Mouse (Mus musculus): Measurements from ENCODE around the gene Rbm33.

Rbm33 gene

DNA sequence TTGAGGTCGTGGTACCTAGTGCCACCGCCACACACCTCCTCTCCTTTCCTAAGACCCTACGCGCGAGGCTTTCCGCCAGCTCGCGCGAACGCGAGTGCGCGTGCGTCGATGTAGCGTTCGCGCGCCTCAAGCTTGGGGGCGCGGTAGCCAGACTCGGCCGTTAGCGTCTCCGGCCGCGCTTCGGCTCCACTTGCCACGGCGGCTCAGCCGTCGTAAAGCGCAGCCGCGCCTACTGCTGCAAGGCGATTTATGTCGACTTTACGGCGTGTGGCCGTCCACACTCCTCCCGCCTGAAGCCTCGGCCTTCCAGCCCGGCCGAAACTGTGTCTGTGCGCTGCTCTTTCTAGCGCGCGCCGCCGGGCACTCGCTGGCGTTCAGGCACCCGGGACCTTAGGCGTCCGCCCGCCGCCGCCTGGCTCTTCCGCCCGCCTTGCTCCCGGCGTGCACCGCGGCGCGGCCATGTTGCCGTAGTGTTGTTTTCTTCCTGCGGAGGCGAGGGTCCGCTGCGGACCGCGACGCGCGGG, at the start of gene Rbm33:
Rbm33 (plus strand) TSS at position 400 of the 524 bp plus-strand sequence.
- DNase-seq: peak; percentile 83 to 84

DNA sequence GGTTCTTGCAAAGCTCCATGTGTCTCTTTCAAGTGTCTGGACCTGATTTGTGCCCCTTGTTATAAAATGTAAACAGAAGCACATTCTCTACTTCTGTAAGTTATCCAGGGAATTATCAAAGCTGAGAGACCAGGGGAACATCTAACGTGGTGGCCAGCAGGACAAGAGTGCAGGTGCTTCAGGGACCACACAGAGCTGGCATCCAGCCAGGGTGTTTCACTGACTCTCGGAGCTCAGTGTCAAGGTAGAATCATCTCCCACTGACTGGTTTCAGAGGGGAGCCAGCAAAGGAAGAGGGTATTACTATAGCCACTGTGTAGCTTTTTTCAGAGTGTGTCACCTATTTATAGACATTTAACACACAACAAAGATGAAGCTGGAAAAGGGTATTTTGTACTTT, 49.3 kb upstream of the Rbm33 start:
- no peak for DNase-seq

DNA sequence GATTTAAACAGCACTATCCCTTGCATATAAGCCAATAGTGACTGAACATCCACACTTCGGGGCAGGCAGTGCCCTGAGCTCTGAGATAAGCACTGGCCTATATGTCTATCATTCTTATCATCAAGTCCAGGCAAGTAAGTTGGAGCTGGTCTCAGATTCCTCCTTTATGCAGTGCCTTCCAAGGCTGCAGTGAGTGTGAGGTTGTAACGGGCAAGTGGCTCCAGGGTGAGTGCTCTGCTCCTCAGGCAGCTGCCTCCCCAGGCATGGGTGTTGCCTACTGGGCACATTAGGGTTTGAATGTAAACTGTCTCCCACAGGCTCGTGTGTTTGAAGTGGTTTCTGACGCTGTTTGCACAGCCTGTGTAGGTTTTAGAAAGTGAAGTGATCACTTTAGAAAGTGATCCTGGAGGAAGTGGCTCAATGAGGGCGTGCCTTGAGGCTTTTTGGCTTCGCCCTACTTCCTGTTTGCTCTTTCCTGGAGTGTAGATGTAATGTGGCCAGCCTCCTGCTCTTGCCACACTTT, 47.4 kb upstream of the Rbm33 start:
- DNase-seq: peak; percentile 75 to 81

DNA sequence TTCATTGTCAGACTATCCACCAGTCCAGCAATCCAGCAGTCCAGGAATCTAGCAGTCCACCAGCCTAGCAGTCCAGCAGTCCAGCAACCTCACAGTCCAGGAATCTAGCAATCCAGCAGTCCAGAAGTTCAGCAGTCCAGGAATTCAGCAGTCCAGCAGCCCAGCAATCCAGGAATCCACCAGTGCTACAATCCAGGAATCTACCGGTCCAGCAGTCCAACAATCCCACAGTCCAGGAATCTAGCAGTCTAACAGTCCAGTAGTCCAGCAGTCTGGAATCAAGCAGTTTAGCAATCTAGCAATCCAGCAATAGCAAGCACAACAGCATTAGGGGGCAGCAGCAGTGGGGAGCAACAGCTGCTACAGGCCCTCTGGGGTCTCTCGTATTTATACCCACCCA, 44.1 kb upstream of the Rbm33 start:
- DNase-seq: no peak

DNA sequence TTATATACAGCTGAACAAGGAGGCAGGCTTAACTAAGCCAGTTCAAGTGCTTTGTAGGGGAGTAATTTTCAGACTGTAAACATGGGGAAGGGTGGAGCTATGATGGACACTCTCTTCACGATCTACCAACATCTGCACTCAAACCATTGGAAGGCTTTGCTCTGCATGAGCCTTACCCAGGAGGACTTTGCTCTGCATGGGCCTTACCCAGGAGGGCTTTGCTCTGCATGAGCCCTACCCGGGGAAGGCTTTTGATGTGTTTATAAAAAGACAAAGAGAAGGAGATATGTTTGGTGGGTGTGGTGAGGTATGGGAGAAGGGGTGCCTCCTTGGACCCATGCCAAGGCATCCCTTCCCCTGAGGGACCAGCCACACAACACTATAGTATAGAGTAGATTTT, 39.6 kb upstream of the Rbm33 start:
- DNase-seq: no peak

DNA sequence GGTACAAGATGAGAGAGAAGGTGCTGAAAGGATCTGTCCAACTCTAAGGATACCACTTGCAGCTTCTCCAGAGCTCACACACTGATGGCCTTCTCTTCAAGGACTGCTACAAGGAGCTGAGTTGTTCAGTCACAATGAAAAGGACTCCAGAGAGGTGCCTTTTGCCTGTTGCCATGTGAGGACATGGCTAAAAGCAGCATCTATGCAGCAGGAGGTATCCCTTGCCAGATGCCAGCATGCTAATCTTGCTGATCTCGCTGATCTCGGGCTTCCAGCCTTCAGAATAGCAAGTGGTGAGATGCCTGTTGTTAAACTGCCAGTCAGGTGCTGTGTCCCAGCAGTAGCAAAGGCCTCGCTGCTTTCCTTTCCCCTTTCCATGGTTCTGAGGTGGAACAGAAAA, 27.8 kb upstream of the Rbm33 start:
- no peak for DNase-seq

DNA sequence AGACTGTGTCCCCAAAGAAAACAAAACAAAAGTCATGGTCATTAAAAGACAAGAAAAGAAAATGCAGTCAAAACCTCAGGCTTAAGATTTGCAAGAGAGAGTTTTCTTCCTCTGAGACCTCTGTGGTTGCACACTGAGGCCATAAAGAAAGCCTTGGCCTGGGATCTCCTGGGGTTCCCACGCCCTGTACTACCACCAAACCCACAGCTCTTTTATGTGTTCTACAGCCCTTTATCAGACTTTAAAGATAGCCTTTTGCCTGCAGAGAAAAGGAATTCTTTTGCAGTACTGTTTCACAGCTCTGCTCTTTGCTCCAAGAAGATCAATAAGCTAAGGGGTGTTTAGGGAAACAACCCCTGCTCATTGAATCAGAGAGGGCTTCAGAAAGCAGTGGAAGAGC, 26.3 kb upstream of the Rbm33 start:
- no peak for DNase-seq

DNA sequence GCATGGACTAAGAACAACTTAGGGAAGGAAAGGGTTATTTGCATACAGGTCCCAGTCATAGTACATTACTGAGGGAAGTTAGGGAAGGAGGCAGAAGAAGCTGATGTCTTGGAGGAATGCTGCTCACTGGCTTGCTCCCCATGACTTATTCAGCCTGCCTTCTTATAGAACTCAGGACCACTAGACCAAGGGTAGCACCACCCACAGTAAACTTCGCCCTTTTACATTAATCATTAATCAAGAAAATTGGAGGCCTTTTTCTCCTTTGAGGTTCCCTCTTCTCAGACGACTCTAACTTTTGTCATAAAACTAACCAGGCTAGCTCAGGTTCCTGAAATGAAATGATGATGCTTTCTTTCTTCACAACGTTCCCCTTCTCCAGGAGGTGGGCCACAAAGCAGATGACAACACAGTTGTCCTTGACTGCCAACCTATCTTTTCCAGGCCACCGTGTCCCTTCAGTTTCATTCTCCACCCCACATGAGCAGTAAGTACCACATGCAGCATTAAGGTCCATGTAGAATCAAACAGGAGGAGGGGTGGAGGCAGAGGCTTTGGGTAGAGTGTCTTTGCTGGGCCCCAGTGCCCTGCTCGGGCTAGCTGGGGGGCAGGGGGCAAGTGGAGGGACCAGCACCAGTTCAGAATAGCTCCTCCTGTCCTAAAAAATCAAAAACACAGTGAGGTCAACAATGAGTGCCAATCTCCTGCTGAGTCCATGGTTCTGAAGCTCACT, 25.6 kb upstream of the Rbm33 start:
- no peak for DNase-seq

DNA sequence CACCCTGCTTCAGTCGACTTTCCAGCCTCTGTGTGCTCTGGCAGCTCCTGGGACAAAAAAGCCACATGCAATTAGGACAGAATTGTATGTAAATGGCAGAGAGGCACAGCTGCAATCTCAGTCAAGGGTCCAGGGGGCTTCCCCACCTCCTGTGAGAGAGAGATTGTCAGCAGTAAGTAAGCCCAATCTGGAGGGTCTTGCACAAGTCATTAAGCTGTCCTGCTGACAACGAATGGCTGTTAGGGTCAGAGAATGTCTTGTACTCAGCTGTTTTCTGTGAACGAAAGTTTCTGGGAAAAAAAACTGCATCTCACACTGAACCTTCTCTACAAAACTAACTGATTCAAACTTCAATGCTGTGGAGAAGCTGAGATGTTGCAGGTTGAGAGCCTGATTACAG, 24.6 kb upstream of the Rbm33 start:
- no peak for DNase-seq

DNA sequence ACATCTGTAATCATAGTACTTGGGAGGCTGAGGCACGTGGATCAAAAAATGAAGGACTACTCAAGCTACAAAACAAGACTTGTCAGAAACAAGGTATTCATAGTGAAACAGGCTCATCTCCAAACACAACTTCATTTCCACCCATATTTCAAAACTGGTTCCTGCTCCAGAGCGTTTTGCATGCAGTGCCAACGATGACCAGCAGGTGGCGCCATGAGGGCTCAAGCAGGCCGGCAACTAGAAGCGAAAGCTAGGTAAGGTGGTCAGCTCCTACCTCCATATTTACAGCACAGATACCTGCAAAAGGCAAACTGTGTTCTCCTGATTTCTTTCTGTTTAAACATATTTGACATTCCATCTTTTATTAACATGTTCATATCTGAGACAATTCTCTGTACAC, 22.9 kb upstream of the Rbm33 start:
- peak; percentile 78 to 79 for DNase-seq

DNA sequence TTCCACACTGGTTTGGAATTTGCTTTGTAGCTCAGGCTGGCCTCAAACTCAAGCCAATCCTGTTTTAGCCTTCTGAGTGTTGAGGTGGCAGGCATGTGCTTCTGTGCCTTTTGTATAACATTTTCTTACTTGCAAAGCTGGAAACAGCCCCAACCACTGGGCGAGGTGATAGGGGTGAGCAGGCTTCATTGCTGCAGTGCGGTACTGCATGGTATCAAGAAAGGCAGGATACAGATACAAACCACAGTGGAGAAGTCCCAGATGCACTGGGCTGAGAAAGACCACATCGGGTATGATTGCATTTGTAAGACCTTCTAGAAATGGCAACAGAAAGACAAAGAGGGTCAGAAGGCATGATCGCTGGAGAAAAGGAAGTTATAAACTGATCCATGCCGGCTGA, 18.8 kb upstream of the Rbm33 start:
- DNase-seq: no peak

DNA sequence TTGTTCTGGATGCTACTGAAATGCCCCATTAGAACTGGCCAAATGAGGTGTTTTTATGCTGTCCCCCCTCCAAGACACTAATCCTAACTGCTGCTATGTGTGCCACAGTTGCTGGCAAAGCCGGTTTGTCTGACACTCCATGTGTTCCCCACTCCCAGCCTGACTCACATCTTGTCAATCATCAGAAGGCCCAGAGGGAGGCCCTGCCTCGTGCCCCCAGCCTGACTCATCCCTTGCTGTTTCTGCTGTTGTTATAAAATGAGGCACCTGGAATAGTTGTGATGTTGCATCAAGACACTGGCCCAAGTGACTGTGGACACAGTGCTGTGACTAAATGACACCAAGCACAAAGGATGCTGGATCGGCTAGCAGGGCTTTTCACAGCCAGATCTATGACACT, 18.2 kb upstream of the Rbm33 start:
- DNase-seq: no peak

DNA sequence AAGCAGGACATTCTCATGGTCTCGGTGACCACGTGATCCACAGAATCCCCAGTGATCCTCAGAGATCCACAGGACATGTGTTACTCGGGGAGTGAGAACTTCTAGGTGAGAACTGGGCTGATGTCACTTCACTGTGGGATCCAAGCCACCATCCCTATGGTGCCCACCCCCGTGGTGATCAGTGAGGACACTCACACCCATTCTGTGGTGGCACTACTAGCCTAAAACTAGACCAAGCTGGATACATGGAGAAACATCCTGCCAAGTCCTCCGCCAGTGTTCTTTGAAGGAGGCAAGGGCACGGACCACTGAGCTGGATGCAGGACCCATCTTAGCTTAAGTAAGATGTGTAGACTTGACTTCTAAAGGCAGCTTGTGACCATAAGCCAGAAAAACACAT, 17.6 kb upstream of the Rbm33 start:
- no peak for DNase-seq

DNA sequence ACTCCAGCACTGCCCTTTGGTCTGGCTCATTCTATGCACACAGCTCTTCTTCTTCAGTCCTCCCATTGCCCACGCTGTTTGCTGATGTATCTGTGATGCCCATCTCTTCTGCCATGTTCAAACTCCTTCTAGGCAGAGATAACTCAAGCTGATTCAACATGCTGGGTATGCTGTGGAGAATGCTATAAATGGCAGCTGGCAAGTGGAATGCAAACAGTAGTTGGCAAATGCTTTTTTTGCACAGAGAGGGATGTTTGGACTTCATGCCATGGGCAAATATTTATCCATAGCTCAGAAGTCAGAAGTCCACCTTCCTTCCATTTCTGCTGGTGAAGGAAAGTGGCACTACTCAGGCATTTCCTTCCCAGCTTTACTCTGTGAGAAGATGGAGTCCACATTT, 14.2 kb upstream of the Rbm33 start:
- DNase-seq: peak; percentile 6 to 9

DNA sequence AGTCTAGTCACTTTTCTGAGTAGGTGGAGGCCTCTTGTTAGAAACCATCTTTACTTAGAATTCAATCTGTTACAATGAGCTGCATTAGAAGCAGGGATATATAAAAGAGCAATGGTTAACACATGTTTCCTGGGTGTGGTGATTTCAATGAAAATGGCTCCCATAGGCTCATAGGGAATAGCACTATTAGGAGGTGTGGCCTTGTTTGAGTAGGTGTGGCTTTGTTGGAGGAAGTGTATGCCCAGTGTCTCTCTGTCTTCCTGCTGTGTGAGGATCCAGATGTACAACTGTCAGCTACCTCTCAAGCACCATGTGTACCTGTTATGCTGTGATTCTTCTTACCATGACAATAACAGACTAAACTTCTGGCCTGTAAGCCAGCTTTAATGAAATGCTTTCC, 12.4 kb upstream of the Rbm33 start:
- DNase-seq: no peak

DNA sequence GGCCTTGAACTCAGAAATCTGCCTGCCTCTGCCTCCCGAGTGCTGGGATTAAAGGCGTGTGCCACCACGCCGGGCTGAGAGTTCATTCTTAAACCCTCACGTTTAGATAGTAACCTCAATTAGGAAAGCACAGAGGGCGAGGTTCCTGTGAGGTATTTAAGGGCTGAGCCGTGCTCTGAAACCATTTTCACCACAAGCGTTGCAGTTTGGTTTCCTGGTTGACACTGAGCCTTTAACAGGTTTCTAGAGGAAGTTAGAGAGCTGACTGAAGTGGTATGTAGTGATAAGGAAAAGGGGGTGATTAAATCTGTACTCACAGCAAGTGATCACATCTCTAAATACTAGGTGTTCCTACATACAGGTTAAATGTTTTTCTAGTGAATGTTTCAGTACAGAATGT, 1.4 kb upstream of the Rbm33 start:
- DNase-seq: peak in 1 of 2 experiments; percentile 32

DNA sequence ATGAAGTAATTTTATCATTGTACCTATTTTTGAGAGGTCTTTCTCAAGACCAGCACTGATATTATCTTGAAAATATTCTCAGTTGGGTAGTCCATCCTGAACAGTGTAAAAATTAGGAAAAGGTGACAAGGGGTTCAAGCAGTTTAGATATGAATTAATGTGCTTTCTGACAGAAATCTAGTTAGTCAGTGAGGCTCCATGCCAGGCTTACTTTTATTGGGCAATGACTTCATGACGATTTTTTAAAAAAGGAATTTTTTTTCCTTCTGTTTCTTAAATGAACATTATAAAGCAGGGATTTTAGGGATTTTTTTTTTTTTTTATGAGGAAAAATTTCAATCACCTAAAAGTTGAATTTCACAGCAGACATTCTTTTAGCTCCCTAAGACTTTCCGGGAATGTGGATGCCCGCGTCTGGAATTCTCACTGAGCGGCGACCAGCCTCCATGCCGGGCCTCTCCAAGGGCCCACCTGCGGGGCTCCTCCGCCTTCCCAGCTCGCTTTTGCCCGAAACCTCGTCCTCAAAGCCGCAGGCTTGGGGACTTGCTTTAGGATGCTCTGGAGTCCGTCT, 685 bp upstream of the Rbm33 start:
- no peak for DNase-seq

DNA sequence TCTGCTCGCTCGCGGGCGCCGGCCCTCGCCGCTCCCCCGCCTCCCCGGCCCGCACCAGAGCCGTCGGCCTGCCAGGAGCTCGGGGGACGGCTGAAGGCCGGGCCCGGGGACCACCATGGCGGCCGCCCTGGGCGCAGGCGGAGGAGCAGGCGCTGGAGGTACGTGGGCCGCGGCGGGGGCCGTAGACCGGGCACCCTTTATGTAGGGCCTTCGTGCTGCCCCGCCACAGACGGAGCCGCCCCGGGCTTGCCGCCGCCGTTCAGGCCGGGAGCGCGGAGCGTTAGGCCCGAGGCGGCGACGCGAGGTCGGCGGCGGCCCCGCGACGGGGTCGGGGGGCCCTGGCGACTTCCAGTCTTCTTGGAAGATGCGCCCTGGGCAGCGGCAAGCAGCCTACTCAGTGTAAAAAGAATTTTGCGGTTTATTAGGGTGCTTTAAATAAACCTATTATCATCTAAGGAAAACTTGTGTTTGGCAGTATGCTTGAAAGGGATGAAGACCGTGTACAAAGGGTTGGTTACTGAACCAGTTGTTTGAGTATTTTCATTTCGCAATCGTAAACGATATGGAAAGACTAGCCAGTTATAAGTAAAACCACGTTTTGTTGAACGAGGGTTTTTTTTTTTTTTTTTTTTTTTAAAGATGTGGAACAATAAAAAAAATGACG, 464 bp downstream of the Rbm33 start:
- no peak for DNase-seq

DNA sequence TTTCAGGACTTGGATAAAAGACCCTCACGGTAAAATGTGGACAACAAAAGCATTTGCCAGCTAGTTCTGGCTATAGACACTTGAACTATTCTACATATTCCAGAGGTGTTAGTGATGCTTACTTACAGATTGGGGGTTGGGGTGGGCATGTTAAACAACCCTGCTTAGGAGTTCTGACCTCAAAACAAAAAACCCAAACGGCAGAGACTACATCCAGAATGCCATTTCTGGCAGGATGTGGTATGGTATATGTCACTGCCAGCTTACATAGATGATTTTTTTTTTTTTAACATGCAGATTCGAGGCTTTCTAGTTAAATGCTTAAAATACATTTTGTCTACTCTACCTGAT, 971 bp downstream of the Rbm33 start:
- DNase-seq: no peak

DNA sequence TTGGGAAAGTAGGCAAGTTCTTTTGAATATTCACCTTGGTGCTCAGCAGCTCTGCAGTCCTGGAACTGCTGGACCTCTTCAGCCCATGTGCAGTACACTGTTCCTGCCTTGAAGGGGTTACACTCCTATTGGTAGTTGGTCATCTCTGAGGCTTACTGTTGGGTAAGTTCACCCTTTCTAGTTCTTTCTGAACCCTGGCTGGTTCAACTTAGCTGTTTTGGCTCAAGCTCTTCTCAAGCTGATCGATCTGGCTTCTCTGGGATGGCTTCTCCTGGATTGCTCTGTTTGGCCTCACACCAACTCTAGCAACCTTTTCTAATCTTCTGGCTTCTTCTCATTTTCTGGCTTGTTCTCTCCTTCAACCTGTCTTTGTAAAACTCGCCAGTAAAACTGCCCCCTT, 1.8 kb downstream of the Rbm33 start:
- DNase-seq: no peak

DNA sequence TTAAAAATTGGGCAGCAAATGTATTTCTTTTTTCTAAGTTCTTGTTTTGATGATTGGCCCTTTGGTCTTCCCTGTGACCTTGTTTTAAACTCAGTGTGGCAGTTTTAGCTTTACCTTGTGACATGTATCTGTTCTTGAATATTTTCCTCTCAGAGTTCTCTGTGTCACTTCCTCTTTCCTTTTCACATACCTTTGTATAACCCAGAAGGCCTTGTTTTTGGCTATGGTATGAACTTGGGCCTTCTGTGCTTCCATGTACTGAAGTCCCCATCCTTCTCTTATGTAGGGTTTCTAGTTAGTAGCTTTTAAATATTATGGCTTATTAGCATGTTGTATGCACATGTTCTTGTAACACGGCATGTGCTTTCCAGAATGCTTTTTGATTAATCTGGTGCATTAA, 4.8 kb downstream of the Rbm33 start:
- no peak for DNase-seq

DNA sequence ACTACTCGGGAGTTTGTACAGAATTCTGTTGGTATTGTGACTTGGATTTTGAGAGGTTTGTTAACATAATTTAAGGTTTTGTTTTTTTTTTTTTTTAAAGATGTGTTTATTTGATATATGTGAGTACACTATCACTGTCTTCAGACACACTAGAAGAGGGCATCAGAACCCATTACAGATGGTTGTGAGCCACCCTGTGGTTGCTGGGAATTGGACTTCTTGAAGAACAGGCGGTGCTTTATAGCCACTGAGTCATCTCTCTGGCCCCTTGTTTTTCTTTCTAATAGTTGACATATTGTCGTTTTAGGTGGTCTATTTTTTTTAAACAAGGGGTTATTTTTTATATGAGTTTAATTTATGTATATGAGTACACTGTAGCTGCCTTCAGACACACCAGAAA, 5.3 kb downstream of the Rbm33 start:
- no peak for DNase-seq

DNA sequence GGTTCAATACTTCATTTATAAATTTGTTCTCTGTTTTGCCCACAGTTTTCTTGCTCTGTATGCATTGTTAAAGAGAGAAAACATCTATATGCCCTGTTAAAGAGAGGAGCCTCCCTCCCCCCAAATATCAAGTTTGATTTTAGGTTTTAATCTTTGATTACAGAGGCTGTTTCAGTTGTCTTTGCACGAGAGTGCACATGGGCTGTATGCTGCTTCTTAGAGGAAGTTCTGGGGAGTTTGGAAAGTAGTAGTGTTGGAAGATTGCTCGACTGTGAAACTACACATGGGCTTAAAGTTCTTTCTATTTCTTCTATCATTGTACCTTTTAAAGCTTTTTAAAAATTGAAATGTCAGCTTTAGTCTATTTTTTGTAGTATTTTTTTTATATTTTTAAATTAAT, 6.9 kb downstream of the Rbm33 start:
- DNase-seq: no peak

DNA sequence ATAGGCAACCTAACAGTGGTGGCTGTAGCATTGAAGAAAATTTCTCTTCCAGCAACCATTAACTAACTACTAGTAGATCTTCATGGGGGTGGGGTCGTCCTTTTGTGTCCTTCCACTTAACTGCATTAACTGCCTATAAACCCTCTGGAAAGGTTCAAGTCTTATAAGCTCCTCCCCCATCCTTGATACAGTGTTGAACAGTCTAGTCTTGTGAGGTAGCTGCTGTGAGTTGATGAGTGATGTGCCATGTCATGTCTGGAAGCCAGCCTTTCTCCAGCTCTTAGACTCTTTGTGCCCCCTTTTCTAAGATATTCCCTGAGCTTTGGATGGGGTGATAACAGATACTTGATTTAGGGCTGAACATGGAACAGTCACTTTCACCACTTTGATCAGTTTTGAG, 7.5 kb downstream of the Rbm33 start:
- DNase-seq: no peak
